Comparison of ENCODE assay signal across 18 mouse cellular contexts in genomic region chr10:85968731-85969130, GRCm38 (mm10). TPM values are rescaled to one million over a fixed set of nuclear protein-coding genes. Genes with fewer than 3 reads are reported as not detected.
"Had no signal": no experiment of that assay in that cellular context is flagged by ENCODE, and none has a peak within 500 bp of the region (broad histone marks: within the 10 kb centered on the region; RNA-seq: fewer than 3 reads in every experiment).

No protein-coding gene starts in this region.

- H3K9me3 ChIP-seq: intestine, embryonic 15.5 days; limb, embryonic 10.5 days; limb, embryonic 13.5 days; liver, embryonic 12.5 days; liver, embryonic 15.5 days; lung, embryonic 15.5 days; megakaryocyte, embryonic 14.5 days; midbrain, embryonic 10.5 days; midbrain, embryonic 13.5 days; neural tube, embryonic 15.5 days had no signal

- H3K9ac ChIP-seq: intestine, embryonic 15.5 days; limb, embryonic 13.5 days; liver, embryonic 12.5 days; liver, embryonic 15.5 days; lung, embryonic 15.5 days; midbrain, embryonic 13.5 days; neural tube, embryonic 15.5 days had no signal

- H3K4me2 ChIP-seq: intestine, embryonic 15.5 days; limb, embryonic 13.5 days; liver, embryonic 12.5 days; liver, embryonic 15.5 days; lung, embryonic 15.5 days; midbrain, embryonic 13.5 days; neural tube, embryonic 15.5 days had no signal

- H3K4me3 ChIP-seq: intestine, embryonic 15.5 days; layer of hippocampus, adult 2 months; limb, embryonic 10.5 days; limb, embryonic 13.5 days; liver, embryonic 12.5 days; liver, embryonic 15.5 days; lung, embryonic 15.5 days; megakaryocyte, embryonic 14.5 days; midbrain, embryonic 10.5 days; midbrain, embryonic 13.5 days; myocyte; neural tube, embryonic 15.5 days had no signal

- H3K4me1 ChIP-seq: intestine, embryonic 15.5 days; limb, embryonic 13.5 days; liver, embryonic 12.5 days; liver, embryonic 15.5 days; lung, embryonic 15.5 days; midbrain, embryonic 10.5 days; midbrain, embryonic 13.5 days; neural tube, embryonic 15.5 days had no signal

- H3K27me3 ChIP-seq: intestine, embryonic 15.5 days; lung, embryonic 15.5 days; midbrain, embryonic 13.5 days; neural tube, embryonic 15.5 days had no signal

- H3K36me3 ChIP-seq: intestine, embryonic 15.5 days; limb, embryonic 10.5 days; limb, embryonic 13.5 days; liver, embryonic 12.5 days; liver, embryonic 15.5 days; lung, embryonic 15.5 days; midbrain, embryonic 10.5 days; midbrain, embryonic 13.5 days; neural tube, embryonic 15.5 days had no signal

- H3K27ac ChIP-seq: intestine, embryonic 15.5 days; kidney, postnatal 0 days; layer of hippocampus, adult 2 months; limb, embryonic 10.5 days; limb, embryonic 13.5 days; liver, embryonic 12.5 days; liver, embryonic 15.5 days; lung, embryonic 15.5 days; midbrain, embryonic 10.5 days; midbrain, embryonic 13.5 days; neural tube, embryonic 15.5 days; stomach, postnatal 0 days had no signal

RNA-seq across cellular contexts. Expression of gene Ascl4, which starts 41.2 kb away (rescaled TPM):
- polyA plus RNA-seq: large intestine, adult 2 months; liver, embryonic 12.5 days; liver, embryonic 15.5 days; myocyte; thymus, adult 2 months had no signal

RNA-seq across cellular contexts. Expression of gene Bpifc, which starts 43.0 kb away (rescaled TPM):
- polyA plus RNA-seq: large intestine, adult 2 months; limb, embryonic 10.5 days; liver, embryonic 12.5 days; midbrain, embryonic 13.5 days; midbrain, embryonic 16.5 days; myocyte; neural tube, embryonic 11.5 days had no signal
